Mouse (Mus musculus) cerebellum, adult (tissue): ENCODE data around the gene Clk2.
"Not testable (repeated sequence)": the region's sequence is repeated elsewhere in the genome, so short reads cannot be mapped to it uniquely, and the experiment has no call there.

ENCODE experiments used
- ATAC-seq: cut with Nextera tagmentation; 2 replicates; pipeline ENCODE4 v1.9.2; 2017; ENCODE audit warnings: mild to moderate bottlenecking, moderate library complexity, mixed read lengths; ENCODE audit not compliant: insufficient number of reproducible peaks, low FRiP score, low TSS enrichment

Gene Clk2

GRCm38 (mm10) chr3:89159211-89159610 is 5.4 kb upstream of the Clk2 start:
- no peak for ATAC-seq

GRCm38 (mm10) chr3:89159616-89160344 is 4.8 kb upstream of the Clk2 start, which contains the start of gene Hcn3:
Gene Hcn3 (minus strand): TSS chr3:89160196.
- peak; percentile 49; the same call in 1 of the 2 replicates for ATAC-seq

GRCm38 (mm10) chr3:89161207-89161606 is 3.4 kb upstream of the Clk2 start:
- ATAC-seq: not testable (repeated sequence)

GRCm38 (mm10) chr3:89161786-89162185 is 2.8 kb upstream of the Clk2 start:
- ATAC-seq: no peak

GRCm38 (mm10) chr3:89163123-89163522 is 1.5 kb upstream of the Clk2 start:
- no peak for ATAC-seq

- no peak for ATAC-seq
Observed at GRCm38 (mm10) chr3:89163643-89164245, 851 bp upstream of the Clk2 start.

- no peak for ATAC-seq
Observed at GRCm38 (mm10) chr3:89165268-89165870, 774 bp downstream of the Clk2 start.

GRCm38 (mm10) chr3:89166945-89167344 is 2.4 kb downstream of the Clk2 start:
- no peak for ATAC-seq

GRCm38 (mm10) chr3:89174844-89175243 is 10.2 kb downstream of the Clk2 start:
- ATAC-seq: no peak

- ATAC-seq: no peak
Observed at GRCm38 (mm10) chr3:89175544-89175943, 10.9 kb downstream of the Clk2 start.

GRCm38 (mm10) chr3:89176421-89176820 is 11.8 kb downstream of the Clk2 start:
- no peak for ATAC-seq

- peak; percentile 94 for ATAC-seq
Observed at GRCm38 (mm10) chr3:89177242-89178106, 12.9 kb downstream of the Clk2 start, which contains the start of gene Scamp3. Gene Scamp3 (plus strand): TSS chr3:89177473.

GRCm38 (mm10) chr3:89178107-89178385 is 13.5 kb downstream of the Clk2 start:
- ATAC-seq: no peak

GRCm38 (mm10) chr3:89179056-89179455 is 14.5 kb downstream of the Clk2 start:
- no peak for ATAC-seq

- no peak for ATAC-seq
Observed at GRCm38 (mm10) chr3:89181749-89182500, 17.3 kb downstream of the Clk2 start.

GRCm38 (mm10) chr3:89182531-89183057 is 18.0 kb downstream of the Clk2 start:
- 0 out of 2 replicates have a peak, but pooled peaks have one; percentile 0 for ATAC-seq

GRCm38 (mm10) chr3:89183058-89183958 is 18.7 kb downstream of the Clk2 start, which contains the start of gene Fam189b:
Gene Fam189b (plus strand): TSS chr3:89183143.
- peak; percentile 89 for ATAC-seq

- no peak for ATAC-seq
Observed at GRCm38 (mm10) chr3:89183959-89184315, 19.3 kb downstream of the Clk2 start.

GRCm38 (mm10) chr3:89187197-89187596 is 22.6 kb downstream of the Clk2 start:
- no peak for ATAC-seq
